Mouse (Mus musculus) erythroblast, adult 5-6 weeks (primary cell): ENCODE measurements around the gene Vegfb. TPM values are rescaled to one million over a fixed set of nuclear protein-coding genes. Genes with fewer than 3 reads are reported as not detected.

ENCODE experiments used
- ATAC-seq: replicated peaks from 2 replicates; pipeline ENCODE4 v1.8.0; 2016; ENCODE audit warnings: moderate number of reproducible peaks, mild to moderate bottlenecking, moderate TSS enrichment, inconsistent platforms; ENCODE audit not compliant: poor library complexity, low FRiP score, severe bottlenecking
- total RNA-seq, 2 experiments: library from RNA; stranded (forward) in 1 of 2; stranded (reverse) in 1 of 2; fragments of 150-400 nt in 1 of 2; fragments of 200-764, 138-1000 nt in 1 of 2; gene quantifications; 2 replicates each; pipeline versions ENCODE4 v1.2.3 to v1.2.4; 2015 to 2017; ENCODE audit warnings: low replicate concordance in 2 of 2

Gene Vegfb
- total RNA-seq, 2 experiments from 2014 or later: 1.1 to 11.7 TPM

GRCm38 (mm10) chr19:6947742-6948141 lies 39.7 kb downstream of the Vegfb start:
- no peak for ATAC-seq

- no peak for ATAC-seq
These were observed 43.7 kb downstream of the Vegfb start for GRCm38 (mm10) chr19:6943709-6944108.

GRCm38 (mm10) chr19:6942764-6943163 lies 44.7 kb downstream of the Vegfb start:
- ATAC-seq: peak; percentile 4

- peak; percentile 83 for ATAC-seq
These were observed 45.2 kb downstream of the Vegfb start, which contains the start of gene Gpr137 for GRCm38 (mm10) chr19:6942249-6942691. TSS of gene Gpr137 (minus strand) at chr19:6942480.

- peak; percentile 73 for ATAC-seq
These were observed 45.8 kb downstream of the Vegfb start, which contains the start of gene Bad for GRCm38 (mm10) chr19:6941372-6942248. TSS of gene Bad (plus strand) at chr19:6941861.

- ATAC-seq: no peak
These were observed 46.8 kb downstream of the Vegfb start for GRCm38 (mm10) chr19:6940396-6941351.

- no peak for ATAC-seq
These were observed 48.1 kb downstream of the Vegfb start for GRCm38 (mm10) chr19:6939106-6940002.

- ATAC-seq: no peak
These were observed 49.6 kb downstream of the Vegfb start for GRCm38 (mm10) chr19:6937541-6938465.

- 0 out of 2 replicates have a peak, but pooled peaks have one; percentile 34 for ATAC-seq
These were observed 51.2 kb downstream of the Vegfb start for GRCm38 (mm10) chr19:6936299-6936698.

- no peak for ATAC-seq
These were observed 53.1 kb downstream of the Vegfb start, which contains the start of gene Kcnk4 for GRCm38 (mm10) chr19:6934195-6934977. TSS of gene Kcnk4 (minus strand) at chr19:6934515.

GRCm38 (mm10) chr19:6933436-6934194 lies 53.8 kb downstream of the Vegfb start:
- no peak for ATAC-seq

GRCm38 (mm10) chr19:6933102-6933435 lies 54.4 kb downstream of the Vegfb start:
- no peak for ATAC-seq

Other genes with a start within 250 kb of the Vegfb start
- 3.6 TPM in 1 of 2 replicates, not detected in the other for gene Rps6ka4, start 147.0 kb downstream of the Vegfb start, total RNA-seq (2015; ENCODE audit: low replicate concordance)
- gene Rps6ka4, start 147.0 kb downstream of the Vegfb start, total RNA-seq (2017; ENCODE audit: low replicate concordance): 1.1 and 2.6 TPM in 2 replicates
- 3.8 and 4.6 TPM in 2 replicates for gene Ccdc88b, start 129.4 kb downstream of the Vegfb start, total RNA-seq (2015; ENCODE audit: low replicate concordance)
- 10.9 and 11.8 TPM in 2 replicates for gene Ccdc88b, start 129.4 kb downstream of the Vegfb start, total RNA-seq (2017; ENCODE audit: low replicate concordance)
- 46.7 and 49.5 TPM in 2 replicates for gene Trmt112, start 78.0 kb downstream of the Vegfb start, total RNA-seq (2015; ENCODE audit: low replicate concordance)
- gene Trmt112, start 78.0 kb downstream of the Vegfb start, total RNA-seq (2017; ENCODE audit: low replicate concordance): 22.7 and 49.4 TPM in 2 replicates
- 192 and 238 TPM in 2 replicates for gene Prdx5, start 77.5 kb downstream of the Vegfb start, total RNA-seq (2015; ENCODE audit: low replicate concordance)
- 232 and 266 TPM in 2 replicates for gene Prdx5, start 77.5 kb downstream of the Vegfb start, total RNA-seq (2017; ENCODE audit: low replicate concordance)
- 3.1 and 5.2 TPM in 2 replicates for gene Esrra, start 65.8 kb downstream of the Vegfb start, total RNA-seq (2015; ENCODE audit: low replicate concordance)
- gene Esrra, start 65.8 kb downstream of the Vegfb start, total RNA-seq (2017; ENCODE audit: low replicate concordance): 2.4 and 4.2 TPM in 2 replicates
- gene Catsperz, start 62.3 kb downstream of the Vegfb start, total RNA-seq (2015; ENCODE audit: low replicate concordance): not detected in 2 replicates
- not detected in 2 replicates for gene Catsperz, start 62.3 kb downstream of the Vegfb start, total RNA-seq (2017; ENCODE audit: low replicate concordance)
- not detected in 2 replicates for gene Kcnk4, start 53.1 kb downstream of the Vegfb start, total RNA-seq (2015; ENCODE audit: low replicate concordance)
- not detected in 2 replicates for gene Kcnk4, start 53.1 kb downstream of the Vegfb start, total RNA-seq (2017; ENCODE audit: low replicate concordance)
- 2.1 and 4.8 TPM in 2 replicates for gene Bad, start 45.8 kb downstream of the Vegfb start, total RNA-seq (2015; ENCODE audit: low replicate concordance)
- gene Bad, start 45.8 kb downstream of the Vegfb start, total RNA-seq (2017; ENCODE audit: low replicate concordance): 5.0 and 9.5 TPM in 2 replicates
- 3.3 and 5.8 TPM in 2 replicates for gene Gpr137, start 45.2 kb downstream of the Vegfb start, total RNA-seq (2015; ENCODE audit: low replicate concordance)
- 4.2 and 7.2 TPM in 2 replicates for gene Gpr137, start 45.2 kb downstream of the Vegfb start, total RNA-seq (2017; ENCODE audit: low replicate concordance)
- 30.9 and 57.8 TPM in 2 replicates for gene Ppp1r14b, start 12.7 kb downstream of the Vegfb start, total RNA-seq (2015; ENCODE audit: low replicate concordance)
- 17.8 and 41.6 TPM in 2 replicates for gene Ppp1r14b, start 12.7 kb downstream of the Vegfb start, total RNA-seq (2017; ENCODE audit: low replicate concordance)
- 0.19 and 0.42 TPM in 2 replicates for gene Plcb3, start 11.2 kb downstream of the Vegfb start, total RNA-seq (2015; ENCODE audit: low replicate concordance)
- gene Plcb3, start 11.2 kb downstream of the Vegfb start, total RNA-seq (2017; ENCODE audit: low replicate concordance): 2.5 and 6.8 TPM in 2 replicates
- gene Fkbp2, start 7.2 kb downstream of the Vegfb start, total RNA-seq (2015; ENCODE audit: low replicate concordance): 34.0 and 34.9 TPM in 2 replicates
- gene Fkbp2, start 7.2 kb downstream of the Vegfb start, total RNA-seq (2017; ENCODE audit: low replicate concordance): 31.0 and 34.8 TPM in 2 replicates
- gene Dnajc4, start 4.9 kb upstream of the Vegfb start, total RNA-seq (2015; ENCODE audit: low replicate concordance): 4.4 and 6.5 TPM in 2 replicates
- gene Dnajc4, start 4.9 kb upstream of the Vegfb start, total RNA-seq (2017; ENCODE audit: low replicate concordance): 2.1 and 10.9 TPM in 2 replicates
- gene Nudt22, start 8.5 kb upstream of the Vegfb start, total RNA-seq (2015; ENCODE audit: low replicate concordance): 5.4 TPM in 1 of 2 replicates, not detected in the other
- gene Nudt22, start 8.5 kb upstream of the Vegfb start, total RNA-seq (2017; ENCODE audit: low replicate concordance): 0.60 and 4.9 TPM in 2 replicates
- gene Trpt1, start 8.5 kb upstream of the Vegfb start, total RNA-seq (2015; ENCODE audit: low replicate concordance): not detected in 2 replicates
- not detected in 2 replicates for gene Trpt1, start 8.5 kb upstream of the Vegfb start, total RNA-seq (2017; ENCODE audit: low replicate concordance)
- 20.8 and 28.6 TPM in 2 replicates for gene Fermt3, start 31.8 kb upstream of the Vegfb start, total RNA-seq (2015; ENCODE audit: low replicate concordance)
- gene Fermt3, start 31.8 kb upstream of the Vegfb start, total RNA-seq (2017; ENCODE audit: low replicate concordance): 49.0 and 56.3 TPM in 2 replicates
- 39.1 and 40.2 TPM in 2 replicates for gene Stip1, start 52.3 kb upstream of the Vegfb start, total RNA-seq (2015; ENCODE audit: low replicate concordance)
- gene Stip1, start 52.3 kb upstream of the Vegfb start, total RNA-seq (2017; ENCODE audit: low replicate concordance): 33.4 and 44.3 TPM in 2 replicates
- 0.77 and 4.2 TPM in 2 replicates for gene Macrod1, start 69.2 kb upstream of the Vegfb start, total RNA-seq (2015; ENCODE audit: low replicate concordance)
- gene Macrod1, start 69.2 kb upstream of the Vegfb start, total RNA-seq (2017; ENCODE audit: low replicate concordance): 0.94 TPM in 1 of 2 replicates, not detected in the other
- gene Flrt1, start 118.1 kb upstream of the Vegfb start, total RNA-seq (2015; ENCODE audit: low replicate concordance): not detected in 2 replicates
- gene Flrt1, start 118.1 kb upstream of the Vegfb start, total RNA-seq (2017; ENCODE audit: low replicate concordance): not detected in 2 replicates
- gene Otub1, start 218.7 kb upstream of the Vegfb start, total RNA-seq (2015; ENCODE audit: low replicate concordance): 17.3 TPM in 2 replicates
- 15.5 and 23.1 TPM in 2 replicates for gene Otub1, start 218.7 kb upstream of the Vegfb start, total RNA-seq (2017; ENCODE audit: low replicate concordance)
- 177 and 188 TPM in 2 replicates for gene Cox8a, start 230.0 kb upstream of the Vegfb start, total RNA-seq (2015; ENCODE audit: low replicate concordance)
- 51.3 and 166 TPM in 2 replicates for gene Cox8a, start 230.0 kb upstream of the Vegfb start, total RNA-seq (2017; ENCODE audit: low replicate concordance)